Mouse (Mus musculus) urinary bladder, postnatal 4 days (tissue): ENCODE data around the gene Fam205c.

Source experiments
- DNase-seq, 2 experiments: peaks; one replicate each; pipeline ENCODE4 v3.0.0; 2021 to 2022; ENCODE audit warnings: low spot score in 2 of 2

The Fam205c gene

GRCm38 (mm10) chr4:42874134-42874533 lies at the start of gene Fam205c:
Fam205c (minus strand) TSS chr4:42874234.
- DNase-seq: no peak

- peak in 1 of 2 experiments; percentile 36 for DNase-seq
These were observed 48.4 kb upstream of the Fam205c start for GRCm38 (mm10) chr4:42922461-42922860.

GRCm38 (mm10) chr4:42922056-42922455 lies 48.0 kb upstream of the Fam205c start:
- DNase-seq: peak in 1 of 2 experiments; percentile 17

GRCm38 (mm10) chr4:42921536-42921935 lies 47.5 kb upstream of the Fam205c start:
- DNase-seq: peak in 1 of 2 experiments; percentile 46

GRCm38 (mm10) chr4:42920726-42921125 lies 46.7 kb upstream of the Fam205c start:
- no peak for DNase-seq

- DNase-seq: no peak
These were observed 43.4 kb upstream of the Fam205c start for GRCm38 (mm10) chr4:42917402-42917774.

GRCm38 (mm10) chr4:42916617-42917401 lies 42.8 kb upstream of the Fam205c start, which contains the start of gene Phf24:
Phf24 (plus strand) TSS chr4:42916660.
- no peak for DNase-seq

- DNase-seq: no peak
These were observed 41.9 kb upstream of the Fam205c start for GRCm38 (mm10) chr4:42915966-42916365.

- no peak for DNase-seq
These were observed 41.3 kb upstream of the Fam205c start for GRCm38 (mm10) chr4:42915311-42915710.

GRCm38 (mm10) chr4:42913391-42913790 lies 39.4 kb upstream of the Fam205c start:
- no peak for DNase-seq

- no peak for DNase-seq
These were observed 30.9 kb upstream of the Fam205c start for GRCm38 (mm10) chr4:42904966-42905365.

GRCm38 (mm10) chr4:42904523-42904922 lies 30.5 kb upstream of the Fam205c start:
- no peak for DNase-seq

- no peak for DNase-seq
These were observed 29.9 kb upstream of the Fam205c start for GRCm38 (mm10) chr4:42903942-42904341.

- DNase-seq: no peak
These were observed 28.7 kb upstream of the Fam205c start for GRCm38 (mm10) chr4:42902730-42903129.

- no peak for DNase-seq
These were observed 28.1 kb upstream of the Fam205c start for GRCm38 (mm10) chr4:42902174-42902573.

GRCm38 (mm10) chr4:42900878-42901277 lies 26.8 kb upstream of the Fam205c start:
- no peak for DNase-seq

- DNase-seq: no peak
These were observed 24.9 kb upstream of the Fam205c start for GRCm38 (mm10) chr4:42898914-42899313.

GRCm38 (mm10) chr4:42895118-42895517 lies 21.1 kb upstream of the Fam205c start:
- no peak for DNase-seq

- no peak for DNase-seq
These were observed 17.1 kb upstream of the Fam205c start for GRCm38 (mm10) chr4:42891176-42891575.

- DNase-seq: no peak
These were observed 14.8 kb upstream of the Fam205c start for GRCm38 (mm10) chr4:42888806-42889205.

GRCm38 (mm10) chr4:42886926-42887325 lies 12.9 kb upstream of the Fam205c start:
- DNase-seq: no peak

GRCm38 (mm10) chr4:42880677-42880948 lies 6.6 kb upstream of the Fam205c start:
- DNase-seq: no peak

GRCm38 (mm10) chr4:42879829-42880676 lies 6.0 kb upstream of the Fam205c start:
- no peak for DNase-seq
